ENCODE assay signal across 9 mouse cellular contexts in genomic region chr2:3748714-3749503, GRCm38 (mm10).
DNase-seq lines count a peak whose midpoint lies in the region; ATAC-seq and TF ChIP-seq lines count a peak whose summit lies in the region.
"Had no signal": no experiment of that assay in that cellular context is flagged by ENCODE, and none has a peak within 500 bp of the region (broad histone marks: within the 10 kb centered on the region; RNA-seq: fewer than 3 reads in every experiment).

No protein-coding gene starts in this region.

- no peaks in the 10 kb centered on the region for H3K36me3 ChIP-seq in limb, embryonic 11.5 days (ENCODE audit: control insufficient read depth, insufficient read depth, low read length)

- no peak overlapping the region for H3K4me3 ChIP-seq in cerebellum, adult 2 months (replicated peaks; ENCODE audit: insufficient read depth, low read depth, low read length)
- H3K4me3 ChIP-seq in limb, embryonic 11.5 days (ENCODE audit: low read depth, low read length) = no peak overlapping the region
- H3K4me3 ChIP-seq: erythroblast, embryonic 14.5 days had no signal

- H3K9ac ChIP-seq in limb, embryonic 11.5 days (ENCODE audit: low read length) = no peak overlapping the region

- no peak overlapping the region for H3K4me2 ChIP-seq in limb, embryonic 11.5 days (ENCODE audit: low read depth, severe bottlenecking)

- TF ChIP-seq POLR2A in cerebellum, adult 2 months (IDR thresholded peaks at IDR 0.05; ENCODE audit: borderline replicate concordance, insufficient read depth, low read length) = no peak

- whole genome bisulfite sequencing in cerebellum, adult 2 months = 46% methylated on average over 12 of the region's 12 CpGs
- 65% methylated on average over 12 of the region's 12 CpGs for WGBS in limb, embryonic 11.5 days

- H3K27ac ChIP-seq in cerebellum, adult 2 months (ENCODE audit: insufficient read depth, low read length) = peak overlapping the region; percentile 3; the same call in 1 of the 2 replicates
- 0 out of 2 replicates have a peak overlapping the region, but pooled peaks have one; percentile 3 for H3K27ac ChIP-seq in limb, embryonic 11.5 days (replicated peaks; ENCODE audit: low read depth, low read length)

- DNase-seq in cerebellum, adult 2 months = peak in 1 of 2 experiments; percentile 56
- no peak for DNase-seq in cerebellum, adult 9-10 months
- peak; percentile 58 to 75 for DNase-seq in urinary bladder, adult 18-20 months (ENCODE audit: low spot score in 2 of 2)
- DNase-seq in urinary bladder, postnatal 10 days (ENCODE audit: low spot score) = no peak
- DNase-seq in limb, embryonic 11.5 days (ENCODE audit: low spot score) = peak; percentile 50
- no peak for DNase-seq in embryo, embryonic 9.5 days (ENCODE audit: extremely low spot score)
- DNase-seq in frontal cortex, adult 2 months (ENCODE audit: extremely low spot score in 1 of 2, low spot score in 1 of 2) = no peak

- no peaks in the 10 kb centered on the region for H3K27me3 ChIP-seq in cerebellum, adult 2 months (ENCODE audit: control insufficient read depth, insufficient read depth, low read length)
- no peaks in the 10 kb centered on the region for H3K27me3 ChIP-seq in limb, embryonic 11.5 days (ENCODE audit: control insufficient read depth, insufficient read depth, low read length)

- no peak for TF ChIP-seq CTCF in cerebellum, adult 2 months (IDR thresholded peaks at IDR 0.05; ENCODE audit: borderline replicate concordance, insufficient read depth, low read depth, low read length)

- ATAC-seq in limb, embryonic 11.5 days (ENCODE audit: insufficient number of reproducible peaks, low FRiP score, low TSS enrichment, low read depth) = 0 out of 2 replicates have a peak, but pooled peaks have one; percentile 39
- ATAC-seq in inflammation-experienced regulatory T-cells, adult 6 months = no peak

- H3K9me3 ChIP-seq in limb, embryonic 11.5 days (ENCODE audit: control insufficient read depth, low read length) = no peaks in the 10 kb centered on the region

- peaks cover 25% of the 10 kb centered on the region for H3K4me1 ChIP-seq in cerebellum, adult 2 months (ENCODE audit: control insufficient read depth, insufficient read depth, low read length)
- H3K4me1 ChIP-seq in limb, embryonic 11.5 days (ENCODE audit: control insufficient read depth, insufficient read depth, low read length) = peaks cover 9% of the 10 kb centered on the region

Comparison
In these comparisons a context has a peak if more than half of its experiments do, and no peak if none do; other contexts are left out.
1. DNase-seq: peak in urinary bladder, adult 18-20 months (2 of 2) and limb, embryonic 11.5 days (single experiment); none in cerebellum, adult 9-10 months (single experiment), urinary bladder, postnatal 10 days (single experiment), embryo, embryonic 9.5 days (single experiment) and frontal cortex, adult 2 months (0 of 2).